Mouse (Mus musculus) liver, adult 2 months (tissue): Measurements from ENCODE around the gene Fmc1. TPM values are rescaled to one million over a fixed set of nuclear protein-coding genes. Genes with fewer than 3 reads are reported as not detected.

ENCODE experiments used
- DNase-seq: peaks from one replicate; pipeline ENCODE4 v3.0.0-alpha.2; 2011; ENCODE audit warnings: low read depth, low spot score; ENCODE audit errors: extremely low read depth
- H3K27ac ChIP-seq: fragments of 200-500 bp; replicated peaks from 2 replicates; pipeline ENCODE4 v1.5.1; 2012; ENCODE audit warnings: low read depth, mild to moderate bottlenecking, control low read depth, inconsistent platforms, low read length; ENCODE audit not compliant: insufficient read depth
- H3K27me3 ChIP-seq: fragments of 200-500 bp; 2 replicates; pipeline ENCODE4 v1.6.1; 2012; ENCODE audit warnings: mild to moderate bottlenecking, moderate library complexity, low read length, inconsistent platforms; ENCODE audit not compliant: control insufficient read depth, insufficient read depth
- H3K36me3 ChIP-seq: fragments of 200-500 bp; 2 replicates; pipeline ENCODE4 v1.6.1; 2012; ENCODE audit warnings: low read length, inconsistent platforms; ENCODE audit not compliant: control insufficient read depth, insufficient read depth
- H3K4me1 ChIP-seq: fragments of 200-500 bp; 2 replicates; pipeline ENCODE4 v1.6.1; 2011; ENCODE audit warnings: low read length; ENCODE audit not compliant: control insufficient read depth, insufficient read depth
- H3K4me3 ChIP-seq: fragments of 200-500 bp; 2 replicates; pipeline ENCODE4 v1.5.1; 2011; ENCODE audit warnings: low read depth, mild to moderate bottlenecking, control low read depth, low read length, moderate library complexity; ENCODE audit not compliant: insufficient read depth
- H3K79me2 ChIP-seq: fragments of 200-500 bp; 2 replicates; pipeline ENCODE4 v1.6.1; 2012; ENCODE audit warnings: inconsistent platforms, mild to moderate bottlenecking, low read length, moderate library complexity; ENCODE audit not compliant: control insufficient read depth, insufficient read depth
- H3K9ac ChIP-seq: fragments of 200-500 bp; 2 replicates; pipeline ENCODE4 v1.6.1; 2012; ENCODE audit warnings: low read depth, mild to moderate bottlenecking, control low read depth, inconsistent platforms, low read length
- CTCF ChIP-seq: fragments of 200-500 bp; IDR thresholded peaks from 2 replicates; pipeline ENCODE4 v1.5.1; 2011; ENCODE audit warnings: low read depth, low read length, control low read depth
- POLR2A ChIP-seq: fragments of 200-500 bp; IDR thresholded peaks from 2 replicates; pipeline ENCODE4 v1.6.1; 2011; ENCODE audit warnings: low read length, control low read depth; ENCODE audit not compliant: insufficient read depth; ENCODE audit errors: extremely low read depth
- WGBS: fragments of 180-500 bp; shearing (Covaris S2); methylation state at CpG from one replicate; pipeline ENCODE4 v1.1.7; 2018; 5-methylcytosine and 5-hydroxymethylcytosine counted together
- polyA plus RNA-seq: library from polyadenylated mRNA; depleted of rRNA; stranded (reverse); fragments of >200 nt; gene quantifications from 2 replicates; pipeline ENCODE4 v1.2.3, GENCODE M21; 2012; rRNA removed
- total RNA-seq: library from RNA; depleted of rRNA; stranded (reverse); fragments of >200 nt; gene quantifications from 2 replicates; pipeline ENCODE4 v1.2.3, GENCODE M21; 2014; rRNA removed

Gene Fmc1
- total RNA-seq (63.7 and 93.6 TPM in 2 replicates), polyA plus RNA-seq (219 and 299 TPM in 2 replicates)

- H3K9ac ChIP-seq = peak within 1 kb of the TSS; percentile 67
- TF ChIP-seq POLR2A (0 out of 2 replicates have a peak, but pooled peaks have one; percentile 21), CTCF (no peak)
- no peaks in the 10 kb centered on the region for H3K79me2 ChIP-seq
- peaks cover 7% of the 10 kb centered on the region for H3K4me1 ChIP-seq
- H3K27me3 ChIP-seq = no peaks in the 10 kb centered on the region
- peak within 1 kb of the TSS; percentile 78 for H3K27ac ChIP-seq
- DNase-seq = peak; percentile 98
- 2% methylated on average over 41 of the region's 41 CpGs for WGBS
- no peaks in the 10 kb centered on the region for H3K36me3 ChIP-seq
- H3K4me3 ChIP-seq = peak within 1 kb of the TSS; percentile 88
These were observed at the start of gene Fmc1 for GRCm38 (mm10) chr6:38533428-38534405. Gene Fmc1, plus strand, starts transcription at chr6:38533502.

DNA sequence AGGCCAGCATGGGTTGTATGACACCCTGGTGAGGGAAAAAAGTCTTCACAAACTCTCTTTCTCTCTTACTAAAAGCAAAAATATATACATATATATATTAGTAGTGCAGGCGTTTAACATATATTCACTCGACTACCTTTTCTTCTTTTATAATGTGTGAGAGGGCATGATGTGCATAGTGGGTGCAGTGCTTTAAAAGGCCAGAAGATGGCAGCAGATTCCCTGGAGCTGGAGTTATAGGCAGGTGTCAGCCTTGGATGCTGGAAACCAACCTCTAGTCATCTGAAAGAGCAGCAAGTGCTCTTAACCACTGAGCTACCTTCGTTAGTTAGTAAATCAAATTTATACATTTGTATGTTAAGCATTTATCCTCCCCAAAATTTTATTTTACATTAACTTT, 40.8 kb upstream of the Fmc1 start:
- Histone ChIP-seq H3K9ac (no peak overlapping the region), H3K79me2 (no peaks in the 10 kb centered on the region), H3K36me3 (peaks cover 39% of the 10 kb centered on the region), H3K4me3 (no peak overlapping the region), H3K27me3 (no peaks in the 10 kb centered on the region), H3K4me1 (no peaks in the 10 kb centered on the region), H3K27ac (no peak overlapping the region)
- TF ChIP-seq POLR2A (no peak), CTCF (peak; percentile 73)
- WGBS = 81% methylated on average over 3 of the region's 3 CpGs
- DNase-seq = peak; percentile 45

DNA sequence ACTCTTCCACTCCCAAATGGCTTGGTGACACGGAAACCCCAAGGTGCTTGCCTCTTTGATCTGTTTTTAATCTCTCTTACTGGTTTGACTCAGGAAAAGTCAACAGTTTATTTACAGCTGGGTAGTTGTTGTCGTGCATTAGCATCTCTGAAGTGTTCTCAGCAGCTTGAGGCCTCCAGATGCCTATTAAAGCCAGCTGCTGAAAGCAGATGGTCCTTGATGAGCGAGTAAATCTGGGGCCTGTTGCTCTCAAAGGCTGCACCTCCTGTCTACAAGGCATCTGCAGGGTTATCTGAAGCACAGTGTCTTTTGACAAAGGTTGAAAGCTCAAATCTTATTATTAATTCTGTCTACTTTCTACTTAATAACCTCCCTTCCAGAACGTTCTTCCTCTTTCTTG, 37.7 kb upstream of the Fmc1 start:
- TF ChIP-seq CTCF (no peak), POLR2A (no peak)
- no peaks in the 10 kb centered on the region for H3K4me1 ChIP-seq
- 77% methylated on average over 4 of the region's 4 CpGs for WGBS
- H3K4me3 ChIP-seq = no peak overlapping the region
- H3K9ac ChIP-seq = no peak overlapping the region
- no peaks in the 10 kb centered on the region for H3K79me2 ChIP-seq
- H3K27ac ChIP-seq = no peak overlapping the region
- H3K27me3 ChIP-seq = no peaks in the 10 kb centered on the region
- no peak for DNase-seq
- peaks cover 37% of the 10 kb centered on the region for H3K36me3 ChIP-seq

DNA sequence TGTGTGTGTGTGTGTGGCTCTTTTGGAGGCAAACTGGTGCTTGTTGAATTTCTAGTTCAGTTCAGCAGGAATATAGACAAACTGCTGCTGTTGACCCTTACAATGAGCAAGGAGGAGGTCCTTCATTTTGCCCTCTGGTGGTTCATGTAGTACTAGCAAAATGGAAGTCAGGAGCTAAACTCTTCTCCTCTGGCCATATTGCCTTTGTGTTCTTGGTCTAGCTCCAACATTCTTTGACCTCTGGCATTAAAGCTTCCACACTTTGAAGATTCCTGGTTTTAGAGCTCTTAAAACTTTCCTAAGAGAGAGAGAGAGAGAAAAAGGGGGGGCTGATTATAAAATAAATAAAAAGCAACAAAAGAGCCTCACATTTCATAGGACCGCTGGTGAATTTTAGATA, 21.2 kb upstream of the Fmc1 start:
- H3K27ac ChIP-seq = no peak overlapping the region
- H3K4me3 ChIP-seq = no peak overlapping the region
- H3K4me1 ChIP-seq = no peaks in the 10 kb centered on the region
- H3K9ac ChIP-seq = no peak overlapping the region
- no peaks in the 10 kb centered on the region for H3K27me3 ChIP-seq
- no peaks in the 10 kb centered on the region for H3K79me2 ChIP-seq
- no peak for DNase-seq
- peaks cover 5% of the 10 kb centered on the region; the same call in 1 of the 2 replicates for H3K36me3 ChIP-seq
- WGBS = 100% methylated on average over 1 of the region's 1 CpGs
- TF ChIP-seq POLR2A (no peak), CTCF (no peak)

DNA sequence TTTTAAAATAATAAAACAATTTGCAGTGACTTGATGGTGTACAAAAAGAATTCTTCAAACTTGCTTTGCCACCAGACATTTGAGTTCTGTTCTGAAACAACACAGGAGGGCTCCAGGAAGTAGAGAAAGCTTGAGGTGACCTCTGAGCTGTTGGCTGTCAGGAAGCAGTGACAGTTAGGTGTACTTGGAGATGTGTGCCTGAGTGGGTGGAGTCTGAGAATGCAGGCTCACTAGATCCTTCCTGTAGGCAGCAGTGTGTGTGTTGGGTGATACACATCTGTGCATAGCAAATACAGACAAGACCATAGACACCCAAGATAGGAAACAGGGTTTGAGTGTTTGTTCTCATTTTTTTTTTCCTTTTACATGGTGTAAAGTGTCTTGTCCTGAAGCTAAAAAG, 20.5 kb upstream of the Fmc1 start:
- TF ChIP-seq CTCF (no peak), POLR2A (no peak)
- Histone ChIP-seq H3K36me3 (peaks cover 5% of the 10 kb centered on the region; the same call in 1 of the 2 replicates), H3K4me1 (no peaks in the 10 kb centered on the region), H3K4me3 (no peak overlapping the region), H3K79me2 (no peaks in the 10 kb centered on the region), H3K27me3 (no peaks in the 10 kb centered on the region), H3K27ac (no peak overlapping the region), H3K9ac (no peak overlapping the region)
- DNase-seq = no peak

- Histone ChIP-seq H3K27me3 (no peaks in the 10 kb centered on the region), H3K4me3 (no peak overlapping the region), H3K9ac (no peak overlapping the region), H3K79me2 (no peaks in the 10 kb centered on the region), H3K36me3 (peaks cover 2% of the 10 kb centered on the region; the same call in 1 of the 2 replicates), H3K4me1 (no peaks in the 10 kb centered on the region), H3K27ac (no peak overlapping the region)
- peak; percentile 30 for DNase-seq
- WGBS = 84% methylated on average over 4 of the region's 4 CpGs
- TF ChIP-seq POLR2A = no peak
- no peak for TF ChIP-seq CTCF
These were observed 18.1 kb upstream of the Fmc1 start for GRCm38 (mm10) chr6:38515201-38515600.
